Mouse (Mus musculus) cerebellum, adult 9-10 months (tissue): ENCODE data around the gene Usp10.

ENCODE experiments used
- DNase-seq: peaks from one replicate; pipeline ENCODE4 v3.0.0; 2022

The Usp10 gene

GRCm38 (mm10) chr8:119909944-119910546 lies at the start of gene Usp10:
Gene Usp10 (plus strand): TSS chr8:119910360.
- no peak for DNase-seq

GRCm38 (mm10) chr8:119861706-119862389 lies 48.3 kb upstream of the Usp10 start, which contains the start of gene Klhl36:
Gene Klhl36 (plus strand): TSS chr8:119862266.
- peak; percentile 97 for DNase-seq

- DNase-seq = no peak
These were observed 47.8 kb upstream of the Usp10 start for GRCm38 (mm10) chr8:119862390-119862734.

- DNase-seq = no peak
These were observed 47.4 kb upstream of the Usp10 start for GRCm38 (mm10) chr8:119862749-119863148.

GRCm38 (mm10) chr8:119869616-119870015 lies 40.5 kb upstream of the Usp10 start:
- DNase-seq = no peak

- DNase-seq = no peak
These were observed 37.0 kb upstream of the Usp10 start for GRCm38 (mm10) chr8:119873181-119873580.

- DNase-seq = no peak
These were observed 28.9 kb upstream of the Usp10 start for GRCm38 (mm10) chr8:119881301-119881700.

GRCm38 (mm10) chr8:119881917-119882316 lies 28.2 kb upstream of the Usp10 start:
- no peak for DNase-seq

- DNase-seq = no peak
These were observed 26.9 kb upstream of the Usp10 start for GRCm38 (mm10) chr8:119883281-119883680.

GRCm38 (mm10) chr8:119885612-119886011 lies 24.5 kb upstream of the Usp10 start:
- DNase-seq = peak; percentile 34

GRCm38 (mm10) chr8:119887130-119887529 lies 23.0 kb upstream of the Usp10 start:
- DNase-seq = no peak

- DNase-seq = no peak
These were observed 22.1 kb upstream of the Usp10 start for GRCm38 (mm10) chr8:119888012-119888411.

GRCm38 (mm10) chr8:119897069-119897468 lies 13.1 kb upstream of the Usp10 start:
- no peak for DNase-seq

- no peak for DNase-seq
These were observed 12.2 kb upstream of the Usp10 start for GRCm38 (mm10) chr8:119897933-119898332.

GRCm38 (mm10) chr8:119901349-119901748 lies 8.8 kb upstream of the Usp10 start:
- no peak for DNase-seq

- no peak for DNase-seq
These were observed 8.2 kb upstream of the Usp10 start for GRCm38 (mm10) chr8:119901952-119902351.

- no peak for DNase-seq
These were observed 5.7 kb upstream of the Usp10 start for GRCm38 (mm10) chr8:119904323-119904911.

GRCm38 (mm10) chr8:119910547-119911257 lies 542 bp downstream of the Usp10 start, which contains the start of gene Gm20388:
Gene Gm20388 (plus strand): TSS chr8:119910841.
- peak; percentile 92 for DNase-seq

- DNase-seq = no peak
These were observed 1.2 kb downstream of the Usp10 start for GRCm38 (mm10) chr8:119911258-119911962.

GRCm38 (mm10) chr8:119912643-119913042 lies 2.5 kb downstream of the Usp10 start:
- DNase-seq = no peak

GRCm38 (mm10) chr8:119913181-119913580 lies 3.0 kb downstream of the Usp10 start:
- DNase-seq = no peak

GRCm38 (mm10) chr8:119914161-119914560 lies 4.0 kb downstream of the Usp10 start:
- no peak for DNase-seq

- DNase-seq = no peak
These were observed 5.1 kb downstream of the Usp10 start for GRCm38 (mm10) chr8:119915298-119915697.
